In genomic region chr6:121130773-121131172, GRCm38 (mm10) we compare ENCODE assay signal across 8 mouse cellular contexts. TPM values are rescaled to one million over a fixed set of nuclear protein-coding genes. Genes with fewer than 3 reads are reported as not detected.
DNase-seq lines count a peak whose midpoint lies in the region; ATAC-seq and TF ChIP-seq lines count a peak whose summit lies in the region.

TSS of gene Mical3 (minus strand) at chr6:121130999.

- no peak for TF ChIP-seq CTCF in E14TG2a.4 (conservative IDR thresholded peaks at IDR 0.05; ENCODE audit: low read length)

- H3K27me3 ChIP-seq in E14TG2a.4 (ENCODE audit: insufficient read depth, low read length): peaks cover 45% of the 10 kb centered on the region
- peaks cover 18% of the 10 kb centered on the region for H3K27me3 ChIP-seq in intestine, embryonic 15.5 days (replicated peaks)
- H3K27me3 ChIP-seq in liver, embryonic 15.5 days: peaks cover 69% of the 10 kb centered on the region

- H3K4me1 ChIP-seq in E14TG2a.4 (replicated peaks; ENCODE audit: low read depth, low read length): peaks cover 54% of the 10 kb centered on the region
- peaks cover 11% of the 10 kb centered on the region for H3K4me1 ChIP-seq in intestine, embryonic 15.5 days (replicated peaks)
- H3K4me1 ChIP-seq in liver, embryonic 15.5 days (replicated peaks): peaks cover 18% of the 10 kb centered on the region

- peak; percentile 47 for ATAC-seq in activated CD4-positive, CD25-positive, alpha-beta regulatory T cell, adult 4 months
- peak; percentile 42; the same call in 1 of the 2 replicates for ATAC-seq in intestine, embryonic 15.5 days
- ATAC-seq in liver, embryonic 15.5 days (ENCODE audit: insufficient read depth): no peak

- peak within 1 kb of the TSS; percentile 63 for H3K4me3 ChIP-seq in E14TG2a.4 (replicated peaks; ENCODE audit: low read length)
- peak within 1 kb of the TSS; percentile 34 for H3K4me3 ChIP-seq in intestine, embryonic 15.5 days (replicated peaks)
- H3K4me3 ChIP-seq in liver, embryonic 15.5 days (replicated peaks): peak within 1 kb of the TSS; percentile 42

- peak within 1 kb of the TSS; percentile 32; the same call in 1 of the 2 replicates for H3K9ac ChIP-seq in intestine, embryonic 15.5 days
- peak within 1 kb of the TSS; percentile 45; the same call in 1 of the 2 replicates for H3K9ac ChIP-seq in liver, embryonic 15.5 days

- no peak within 1 kb of the TSS for H3K27ac ChIP-seq in intestine, embryonic 15.5 days
- H3K27ac ChIP-seq in liver, embryonic 15.5 days (replicated peaks): no peak within 1 kb of the TSS

- H3K4me2 ChIP-seq in intestine, embryonic 15.5 days (replicated peaks): peak within 1 kb of the TSS; percentile 82
- peak within 1 kb of the TSS; percentile 75 for H3K4me2 ChIP-seq in liver, embryonic 15.5 days

- DNase-seq in embryo, embryonic 10.5 days (ENCODE audit: low spot score): peak; percentile 78
- DNase-seq in gastrocnemius, postnatal 10 days: no peak
- DNase-seq in right cerebral cortex, postnatal 25 days: peak; percentile 85
- DNase-seq in spleen, postnatal 4 days (ENCODE audit: low spot score in 2 of 2): no peak

- H3K9me3 ChIP-seq in E14TG2a.4 (ENCODE audit: low read length): no peaks in the 10 kb centered on the region
- H3K9me3 ChIP-seq in intestine, embryonic 15.5 days: no peaks in the 10 kb centered on the region
- no peaks in the 10 kb centered on the region for H3K9me3 ChIP-seq in liver, embryonic 15.5 days (replicated peaks)

- no peaks in the 10 kb centered on the region for H3K36me3 ChIP-seq in E14TG2a.4 (ENCODE audit: insufficient read depth, low read length)
- no peaks in the 10 kb centered on the region for H3K36me3 ChIP-seq in intestine, embryonic 15.5 days
- H3K36me3 ChIP-seq in liver, embryonic 15.5 days (replicated peaks): no peaks in the 10 kb centered on the region

- WGBS in intestine, embryonic 15.5 days: 2% methylated on average over 17 of the region's 17 CpGs
- 2% methylated on average over 17 of the region's 17 CpGs for WGBS in liver, embryonic 15.5 days (ENCODE audit: insufficient replicate concordance)

RNA-seq across cellular contexts. Expression of gene Mical3, which starts in this region (rescaled TPM):
- 1 to 10 TPM; 7.1 to 9.1 TPM for polyA plus RNA-seq in activated CD4-positive, CD25-positive, alpha-beta regulatory T cell, adult 4 months (2017; shearing (Covaris generic))
- 10 to 100 TPM; 65.2 to 82.4 TPM for total RNA-seq in gastrocnemius, postnatal 10 days (2021)
- polyA plus RNA-seq in intestine, embryonic 15.5 days (2015; fragmentation: Nextera tagmentation; extraction: Ambion mirVana): 6.7 and 7.7 TPM in 2 replicates
- 8.7 and 11.5 TPM in 2 replicates for polyA plus RNA-seq in liver, embryonic 15.5 days (2015; fragmentation: Nextera tagmentation; extraction: Ambion mirVana)

Comparison
In these comparisons a context has a peak if more than half of its experiments do, and no peak if none do; other contexts are left out.
1. DNase-seq: peak in embryo, embryonic 10.5 days (single experiment) and right cerebral cortex, postnatal 25 days (single experiment); none in gastrocnemius, postnatal 10 days (single experiment) and spleen, postnatal 4 days (0 of 2).
2. Peak in every context shown above with its lines, with median percentiles within 50 percentile points of each other: H3K4me3 ChIP-seq.